Mouse (Mus musculus) limb, embryonic 11.5 days (tissue): ENCODE results near the gene Shisa6. TPM values are rescaled to one million over a fixed set of nuclear protein-coding genes. Genes with fewer than 3 reads are reported as not detected.
A peak's percentile ranks its signal among the peaks of the same experiment; 100 is the strongest.

Source experiments
- ATAC-seq: fragments of 200-750 bp; cut with Nextera tagmentation; 2 replicates; pipeline ENCODE4 v1.8.0; 2017; ENCODE audit warnings: low read depth; ENCODE audit not compliant: insufficient number of reproducible peaks, low FRiP score, low TSS enrichment
- DNase-seq: peaks from one replicate; pipeline ENCODE4 v3.0.0-alpha.2; 2015; ENCODE audit warnings: low spot score
- H3K27ac ChIP-seq: fragments of 300-500 bp; sonication (generic); replicated peaks from 2 replicates; pipeline ENCODE4 v1.5.1; 2014; ENCODE audit warnings: low read depth, mild to moderate bottlenecking, low read length
- H3K27me3 ChIP-seq: fragments of 300-500 bp; sonication (generic); 2 replicates; pipeline ENCODE4 v1.6.1; 2014; ENCODE audit warnings: mild to moderate bottlenecking, low read length, mixed read lengths; ENCODE audit not compliant: control insufficient read depth, insufficient read depth
- H3K36me3 ChIP-seq: fragments of 300-500 bp; sonication (generic); 2 replicates; pipeline ENCODE4 v1.6.1; 2014; ENCODE audit warnings: mild to moderate bottlenecking, low read length, moderate library complexity, mixed read lengths; ENCODE audit not compliant: control insufficient read depth, insufficient read depth
- H3K4me1 ChIP-seq: fragments of 300-500 bp; sonication (generic); 2 replicates; pipeline ENCODE4 v1.6.1; 2014; ENCODE audit warnings: low read length, mixed read lengths; ENCODE audit not compliant: control insufficient read depth, insufficient read depth
- H3K4me2 ChIP-seq: fragments of 300-500 bp; sonication (generic); 2 replicates; pipeline ENCODE4 v1.6.1; 2014; ENCODE audit warnings: low read depth, mild to moderate bottlenecking, moderate library complexity; ENCODE audit not compliant: severe bottlenecking
- H3K4me3 ChIP-seq: fragments of 300-500 bp; sonication (generic); 2 replicates; pipeline ENCODE4 v1.5.1; 2014; ENCODE audit warnings: low read depth, low read length
- H3K9ac ChIP-seq: fragments of 300-500 bp; sonication (generic); 2 replicates; pipeline ENCODE4 v1.6.1; 2014; ENCODE audit warnings: mild to moderate bottlenecking, low read length
- H3K9me3 ChIP-seq: fragments of 300-500 bp; sonication (generic); 2 replicates; pipeline ENCODE4 v1.6.1; 2016; ENCODE audit warnings: low read length; ENCODE audit not compliant: control insufficient read depth
- WGBS: fragments of 180-500 bp; shearing (Covaris S2); extraction: QIAGEN DNeasy Blood & Tissue Kit; methylation state at CpG from one replicate; pipeline ENCODE4 v1.1.7; 2014; 5-methylcytosine and 5-hydroxymethylcytosine counted together
- polyA plus RNA-seq: library from polyadenylated mRNA; unstranded; fragments of >200 nt; fragmentation: Nextera tagmentation; extraction: Ambion mirVana; gene quantifications from 2 replicates; pipeline ENCODE4 v1.2.1, GENCODE M21; 2014

Shisa6 gene
- 0.15 TPM in 1 of 2 replicates, not detected in the other for polyA plus RNA-seq

DNA sequence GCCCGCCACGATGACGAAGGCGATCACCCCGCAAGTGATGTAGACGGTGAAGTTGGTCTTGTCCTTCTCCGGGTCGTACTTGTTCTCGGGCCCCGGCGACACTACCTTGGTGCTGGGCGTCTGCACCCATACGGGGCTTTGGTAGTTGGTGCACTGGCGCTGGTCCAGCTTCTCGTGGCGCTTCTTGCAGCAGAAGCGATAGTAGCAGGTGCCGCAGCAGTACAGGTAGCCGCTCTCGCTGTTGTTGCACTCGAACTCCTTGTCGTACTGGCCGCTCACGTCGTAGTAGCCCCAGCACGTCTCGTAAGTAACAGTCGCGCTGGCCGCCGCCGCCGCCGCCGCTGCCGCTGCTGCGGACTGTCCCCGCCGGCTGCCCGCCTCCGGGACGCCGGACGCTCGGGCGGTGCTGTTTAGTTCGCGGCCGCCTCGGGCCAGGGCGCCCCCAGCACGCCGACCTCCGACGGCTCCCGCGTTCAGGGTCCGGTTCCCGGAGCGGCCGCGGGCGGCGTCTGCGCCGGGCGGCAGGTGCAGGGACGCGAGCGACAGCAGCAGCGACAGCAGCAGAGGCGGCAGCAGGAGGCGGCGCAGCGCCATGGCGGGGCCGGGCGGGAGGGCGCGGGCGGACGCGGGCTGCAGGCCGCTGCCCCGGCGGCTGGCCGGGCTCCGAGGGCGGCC is at the start of gene Shisa6:
Gene Shisa6 (minus strand): TSS at position 594 of the 675 bp plus-strand sequence.
- peak within 1 kb of the TSS; percentile 45 for H3K9ac ChIP-seq
- peaks cover 60% of the 10 kb centered on the region for H3K27me3 ChIP-seq
- no peak within 1 kb of the TSS for H3K27ac ChIP-seq
- no peaks in the 10 kb centered on the region for H3K36me3 ChIP-seq
- H3K4me2 ChIP-seq, result peak within 1 kb of the TSS; percentile 93
- 0 out of 2 replicates have a peak, but pooled peaks cover 3% of the 10 kb centered on the region for H3K4me1 ChIP-seq
- no peaks in the 10 kb centered on the region for H3K9me3 ChIP-seq
- DNase-seq (peak; percentile 55), ATAC-seq (no peak)
- H3K4me3 ChIP-seq, result peak within 1 kb of the TSS; percentile 48
- WGBS, result 1% methylated on average over 64 of the region's 89 CpGs

DNA sequence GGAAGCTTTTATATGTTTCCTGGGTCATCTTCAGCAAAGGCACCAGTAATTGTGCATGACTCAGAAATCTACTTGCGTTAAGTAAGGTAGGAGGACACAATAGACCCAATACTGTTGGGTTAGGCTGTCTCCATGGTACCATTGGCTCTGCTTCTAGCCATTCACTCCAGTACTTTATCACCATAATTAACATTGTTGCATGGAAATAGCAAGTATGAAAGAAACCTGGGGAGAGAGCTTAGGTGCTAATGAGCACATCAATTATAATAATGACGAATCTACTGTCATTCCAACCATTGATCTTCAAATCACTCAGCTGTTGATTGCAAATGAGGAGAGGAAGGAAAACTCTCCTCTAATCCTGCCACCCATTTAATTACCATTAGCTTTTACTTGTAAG is 48.1 kb upstream of the Shisa6 start:
- no peak for ATAC-seq
- Histone ChIP-seq H3K9ac (no peak overlapping the region), H3K27me3 (no peaks in the 10 kb centered on the region), H3K4me3 (no peak overlapping the region), H3K36me3 (no peaks in the 10 kb centered on the region), H3K27ac (no peak overlapping the region), H3K4me1 (no peaks in the 10 kb centered on the region), H3K4me2 (no peak overlapping the region), H3K9me3 (no peaks in the 10 kb centered on the region)
- 7% methylated on average over 2 of the region's 2 CpGs for WGBS
- no peak for DNase-seq

DNA sequence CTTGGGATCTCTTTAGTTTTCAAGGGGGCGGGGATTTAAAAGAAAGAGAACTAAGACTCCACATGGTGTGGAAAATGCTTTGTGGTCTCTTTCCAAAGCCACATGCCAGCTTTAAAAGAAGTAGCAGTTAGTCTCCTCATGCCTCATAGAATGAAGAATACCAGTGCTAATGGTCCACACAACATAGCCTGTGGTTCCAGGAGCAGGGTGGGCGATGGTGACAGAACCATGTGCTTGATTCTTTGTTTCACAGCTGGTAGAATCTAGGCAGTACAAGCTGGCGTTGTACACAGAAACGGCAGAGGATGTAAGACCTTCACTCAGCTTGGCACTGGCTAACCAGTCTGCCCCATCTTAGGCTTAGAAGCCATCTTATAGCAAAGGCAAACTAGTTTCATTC is 43.3 kb upstream of the Shisa6 start:
- H3K4me2 ChIP-seq, result no peak overlapping the region
- DNase-seq, result no peak

DNA sequence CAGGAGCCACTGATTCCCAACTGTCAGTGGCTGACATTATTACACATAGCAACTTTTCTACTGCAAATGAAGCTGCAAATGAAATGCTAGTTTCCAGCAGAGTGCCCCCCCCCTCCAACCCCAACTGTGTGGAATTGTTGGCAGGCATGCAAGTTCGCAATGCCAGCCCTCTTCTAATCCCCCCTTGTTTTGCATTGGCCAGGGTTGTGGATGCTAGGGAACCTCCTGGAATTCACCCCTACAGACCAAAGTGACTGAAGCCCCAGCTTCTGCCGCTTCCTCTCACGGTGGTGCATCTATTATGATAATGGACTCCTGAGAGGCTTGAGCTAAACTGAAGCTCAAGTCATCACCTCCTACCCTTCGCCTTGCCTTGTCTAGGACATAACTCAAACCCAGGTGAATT is 42.6 kb upstream of the Shisa6 start:
- no peaks in the 10 kb centered on the region for H3K4me1 ChIP-seq
- H3K36me3 ChIP-seq, result no peaks in the 10 kb centered on the region
- no peak overlapping the region for H3K4me2 ChIP-seq
- DNase-seq (no peak), ATAC-seq (no peak)
- H3K9me3 ChIP-seq, result no peaks in the 10 kb centered on the region
- H3K4me3 ChIP-seq, result no peak overlapping the region
- 23% methylated on average over 4 of the region's 4 CpGs for WGBS
- H3K27ac ChIP-seq, result no peak overlapping the region
- no peak overlapping the region for H3K9ac ChIP-seq
- H3K27me3 ChIP-seq, result peaks cover 17% of the 10 kb centered on the region; the same call in 1 of the 2 replicates

More for the DNA sequence above, 43.3 kb upstream of the Shisa6 start:
- Histone ChIP-seq H3K27ac (no peak overlapping the region), H3K9me3 (no peaks in the 10 kb centered on the region), H3K4me3 (no peak overlapping the region), H3K27me3 (peaks cover 17% of the 10 kb centered on the region; the same call in 1 of the 2 replicates), H3K4me1 (no peaks in the 10 kb centered on the region), H3K36me3 (no peaks in the 10 kb centered on the region), H3K9ac (no peak overlapping the region)
- no peak for ATAC-seq
- 80% methylated on average over 4 of the region's 4 CpGs for WGBS

DNA sequence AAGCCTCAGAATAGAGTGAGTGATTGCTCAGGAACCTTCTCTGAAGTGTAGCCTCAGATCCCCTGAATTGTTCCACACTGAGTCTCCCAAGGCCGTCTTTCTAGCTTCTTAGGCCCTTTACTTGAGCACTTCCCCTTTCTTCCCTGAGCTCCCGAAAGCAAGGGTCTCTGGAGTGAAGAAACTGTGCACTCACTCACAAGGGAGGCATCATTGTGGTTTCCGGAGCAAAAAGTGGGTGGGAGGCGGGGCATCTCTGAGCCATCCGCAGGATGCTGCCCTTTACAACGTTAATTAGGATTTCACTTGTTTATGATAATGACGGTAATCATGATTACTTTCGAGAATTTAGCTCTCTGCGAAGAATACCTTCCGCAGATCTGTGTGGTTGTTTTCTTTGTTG is 41.6 kb upstream of the Shisa6 start:
- DNase-seq, result no peak
- no peak overlapping the region for H3K4me3 ChIP-seq
- 3% methylated on average over 10 of the region's 10 CpGs for WGBS

DNA sequence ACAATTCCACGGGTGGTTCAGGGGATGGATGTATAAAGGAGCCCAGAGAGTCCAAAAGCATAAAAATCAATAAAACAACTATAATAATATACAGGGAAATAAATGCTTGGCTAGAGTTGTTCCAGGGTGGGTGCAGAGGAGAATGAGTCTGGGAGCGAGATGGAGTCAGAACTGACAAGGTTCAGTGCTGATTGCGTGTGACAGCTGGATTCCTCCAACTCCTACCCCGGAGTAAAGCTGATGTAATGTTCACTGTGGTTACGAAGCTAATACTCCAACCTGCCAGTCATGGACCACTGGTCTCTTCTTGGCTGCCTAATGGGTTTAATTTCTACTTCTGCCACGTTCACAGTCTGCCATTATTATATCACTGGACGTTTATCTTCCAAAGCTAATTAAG is 36.5 kb upstream of the Shisa6 start:
- Histone ChIP-seq H3K27me3 (peaks cover 4% of the 10 kb centered on the region; the same call in 1 of the 2 replicates), H3K4me3 (no peak overlapping the region), H3K36me3 (no peaks in the 10 kb centered on the region), H3K4me1 (no peaks in the 10 kb centered on the region), H3K27ac (no peak overlapping the region), H3K4me2 (no peak overlapping the region), H3K9me3 (no peaks in the 10 kb centered on the region), H3K9ac (no peak overlapping the region)
- 79% methylated on average over 7 of the region's 7 CpGs for WGBS
- DNase-seq, result no peak
- ATAC-seq, result no peak

More for the DNA sequence above, 41.6 kb upstream of the Shisa6 start:
- H3K4me1 ChIP-seq, result no peaks in the 10 kb centered on the region
- H3K9ac ChIP-seq, result no peak overlapping the region
- peaks cover 17% of the 10 kb centered on the region; the same call in 1 of the 2 replicates for H3K27me3 ChIP-seq
- no peak for ATAC-seq
- H3K36me3 ChIP-seq, result no peaks in the 10 kb centered on the region
- peak overlapping the region; percentile 3; the same call in 1 of the 2 replicates for H3K4me2 ChIP-seq
- no peaks in the 10 kb centered on the region for H3K9me3 ChIP-seq
- no peak overlapping the region for H3K27ac ChIP-seq

DNA sequence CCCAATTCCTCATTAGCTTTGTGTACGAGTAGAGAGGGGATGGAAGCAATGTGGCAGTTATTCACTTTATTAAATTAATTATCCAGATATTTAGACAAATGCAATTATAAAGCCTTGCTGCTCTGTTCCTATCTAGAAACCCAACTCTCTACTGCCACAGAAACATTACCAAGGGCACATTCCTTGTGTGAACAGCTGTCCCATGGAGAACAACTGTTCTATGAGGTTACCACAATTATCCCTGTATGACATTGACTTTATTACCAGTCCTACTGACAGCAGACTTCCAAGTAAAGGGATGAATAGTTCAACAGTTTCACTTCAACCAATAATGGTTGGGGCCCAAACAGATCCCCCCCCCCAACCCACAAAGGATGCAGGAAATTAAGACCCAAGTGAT is 12.1 kb upstream of the Shisa6 start:
- no peak overlapping the region for H3K27ac ChIP-seq
- H3K36me3 ChIP-seq, result no peaks in the 10 kb centered on the region
- no peaks in the 10 kb centered on the region for H3K27me3 ChIP-seq
- ATAC-seq (no peak), DNase-seq (no peak)
- no peak overlapping the region for H3K4me3 ChIP-seq
- no peak overlapping the region for H3K4me2 ChIP-seq
- no peaks in the 10 kb centered on the region for H3K4me1 ChIP-seq
- no peak overlapping the region for H3K9ac ChIP-seq
- WGBS, result 43% methylated on average over 1 of the region's 1 CpGs
- no peaks in the 10 kb centered on the region for H3K9me3 ChIP-seq

DNA sequence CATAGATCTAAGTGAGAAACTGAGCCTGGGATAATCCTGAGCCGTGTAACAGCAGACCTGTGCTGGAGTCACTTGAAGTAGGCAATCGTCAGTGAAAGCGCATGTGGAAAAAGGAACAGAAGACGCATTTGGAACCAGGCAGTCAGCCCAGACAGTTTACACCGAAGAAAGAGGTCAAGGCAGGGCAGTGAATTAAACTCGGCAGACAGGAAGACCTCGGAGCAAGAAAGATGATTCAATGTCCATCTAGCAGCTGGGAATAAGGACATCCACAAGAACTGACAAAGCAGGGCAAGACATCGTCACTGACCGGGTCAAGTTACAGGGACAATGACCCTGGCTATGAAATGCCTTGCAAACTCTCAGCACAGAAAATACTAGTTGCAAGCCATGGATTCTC is 10.1 kb upstream of the Shisa6 start:
- Histone ChIP-seq H3K9me3 (no peaks in the 10 kb centered on the region), H3K27ac (no peak overlapping the region), H3K9ac (no peak overlapping the region), H3K36me3 (no peaks in the 10 kb centered on the region), H3K4me1 (no peaks in the 10 kb centered on the region), H3K27me3 (no peaks in the 10 kb centered on the region), H3K4me3 (no peak overlapping the region), H3K4me2 (no peak overlapping the region)
- 75% methylated on average over 9 of the region's 9 CpGs for WGBS
- ATAC-seq, result no peak
- no peak for DNase-seq

DNA sequence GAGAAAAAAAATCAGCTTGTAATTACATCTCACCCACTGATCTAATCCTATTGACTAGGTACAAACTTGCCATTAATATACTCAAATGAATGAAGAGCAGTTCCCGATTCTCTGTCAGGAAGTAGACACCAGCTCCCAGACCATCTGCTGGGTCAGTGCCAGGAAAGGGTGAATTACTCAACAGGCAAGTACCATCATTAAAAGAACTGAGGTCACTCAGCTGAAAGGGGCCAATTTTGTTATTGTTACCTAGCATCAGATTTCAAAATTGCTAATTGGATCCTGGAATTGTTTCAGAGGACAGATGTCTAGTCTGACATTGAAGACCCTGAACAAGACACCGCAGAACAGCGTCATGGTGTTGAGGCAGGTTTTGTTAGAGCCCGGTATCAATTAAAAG is 9.4 kb upstream of the Shisa6 start:
- WGBS, result 81% methylated on average over 4 of the region's 4 CpGs

More for the DNA sequence above, 9.4 kb upstream of the Shisa6 start:
- ATAC-seq (no peak), DNase-seq (no peak)
- Histone ChIP-seq H3K27me3 (no peaks in the 10 kb centered on the region), H3K9me3 (no peaks in the 10 kb centered on the region), H3K4me2 (no peak overlapping the region), H3K4me1 (no peaks in the 10 kb centered on the region), H3K9ac (no peak overlapping the region), H3K36me3 (no peaks in the 10 kb centered on the region), H3K27ac (no peak overlapping the region), H3K4me3 (no peak overlapping the region)
